Mouse (Mus musculus) heart, postnatal 4 days (tissue): ENCODE results near the gene Olfr1123. TPM values are rescaled to one million over a fixed set of nuclear protein-coding genes. Genes with fewer than 3 reads are reported as not detected.
"Not testable (repeated sequence)": the region's sequence is repeated elsewhere in the genome, so short reads cannot be mapped to it uniquely, and the experiment has no call there.

Experiments
- DNase-seq: peaks from one replicate; pipeline ENCODE4 v3.0.0; 2021
- total RNA-seq, 2 experiments: library from RNA; stranded (reverse); gene quantifications; 2 replicates each; pipeline ENCODE4 v1.2.3; 2021

Gene Olfr1123
- total RNA-seq = not detected

- no peak for DNase-seq
Observed at GRCm38 (mm10) chr2:87416335-87416734, at the start of gene Olfr1123. Gene Olfr1123, plus strand, starts transcription at chr2:87416635.

- DNase-seq = no peak
Observed at GRCm38 (mm10) chr2:87369595-87369994, 46.8 kb upstream of the Olfr1123 start, which contains the start of gene Olfr1121. Gene Olfr1121, plus strand, starts transcription at chr2:87369895.

- no peak for DNase-seq
Observed at GRCm38 (mm10) chr2:87371726-87372125, 44.7 kb upstream of the Olfr1123 start.

GRCm38 (mm10) chr2:87383935-87384334 is 32.5 kb upstream of the Olfr1123 start:
- DNase-seq = no peak

- no peak for DNase-seq
Observed at GRCm38 (mm10) chr2:87385549-87385948, 30.9 kb upstream of the Olfr1123 start, which contains the start of gene Olfr1122. Gene Olfr1122, plus strand, starts transcription at chr2:87385849.

- DNase-seq = not testable (repeated sequence)
Observed at GRCm38 (mm10) chr2:87393605-87394004, 22.8 kb upstream of the Olfr1123 start.

GRCm38 (mm10) chr2:87394686-87395085 is 21.7 kb upstream of the Olfr1123 start:
- not testable (repeated sequence) for DNase-seq

GRCm38 (mm10) chr2:87429975-87430374 is 13.5 kb downstream of the Olfr1123 start, which contains the start of gene Olfr1124:
Gene Olfr1124, plus strand, starts transcription at chr2:87430275.
- DNase-seq = no peak

- no peak for DNase-seq
Observed at GRCm38 (mm10) chr2:87437731-87438130, 21.3 kb downstream of the Olfr1123 start.

- DNase-seq = no peak
Observed at GRCm38 (mm10) chr2:87453662-87454061, 37.2 kb downstream of the Olfr1123 start, which contains the start of gene Olfr1126. Gene Olfr1126, plus strand, starts transcription at chr2:87453962.

- DNase-seq = no peak
Observed at GRCm38 (mm10) chr2:87461769-87462168, 45.3 kb downstream of the Olfr1123 start.

Other genes starting within 250 kb of the Olfr1123 start
- gene Olfr1112, start 228.8 kb upstream of the Olfr1123 start, total RNA-seq = not detected
- not detected for gene Olfr1113, start 207.7 kb upstream of the Olfr1123 start, total RNA-seq
- not detected for gene Olfr1115, start 168.6 kb upstream of the Olfr1123 start, total RNA-seq
- not detected for gene Olfr1116, start 149.1 kb upstream of the Olfr1123 start, total RNA-seq
- gene Olfr1118, start 109.1 kb upstream of the Olfr1123 start, total RNA-seq = not detected
- gene Olfr1120, start 61.8 kb upstream of the Olfr1123 start, total RNA-seq = not detected
- gene Olfr1121, start 46.7 kb upstream of the Olfr1123 start, total RNA-seq = not detected
- under 1 TPM in 1 of 2 experiments, not detected in 1; 0.05 TPM for gene Olfr1122, start 30.8 kb upstream of the Olfr1123 start, total RNA-seq
- not detected for gene Olfr1124, start 13.6 kb downstream of the Olfr1123 start, total RNA-seq
- gene Olfr1126, start 37.3 kb downstream of the Olfr1123 start, total RNA-seq = not detected
- not detected for gene Pramel7, start 80.5 kb downstream of the Olfr1123 start, total RNA-seq
- gene Pramel6, start 89.9 kb downstream of the Olfr1123 start, total RNA-seq = not detected
- not detected for gene Olfr153, start 115.2 kb downstream of the Olfr1123 start, total RNA-seq
- gene Olfr1128, start 128.9 kb downstream of the Olfr1123 start, total RNA-seq = not detected
- not detected for gene Olfr1129, start 157.3 kb downstream of the Olfr1123 start, total RNA-seq
- gene Olfr1130, start 189.6 kb downstream of the Olfr1123 start, total RNA-seq = not detected
- gene Olfr1131, start 210.5 kb downstream of the Olfr1123 start, total RNA-seq = not detected
- gene Olfr1132, start 220.9 kb downstream of the Olfr1123 start, total RNA-seq = not detected
- gene Olfr1133, start 230.7 kb downstream of the Olfr1123 start, total RNA-seq = not detected
- gene Olfr1134, start 241.8 kb downstream of the Olfr1123 start, total RNA-seq = not detected